Mouse (Mus musculus) fibroblast of lung, adult 2 months (primary cell): ENCODE results near the gene Tpk1.
A peak's percentile ranks its signal among the peaks of the same experiment; 100 is the strongest.
"Not testable (repeated sequence)": the region's sequence is repeated elsewhere in the genome, so short reads cannot be mapped to it uniquely, and the experiment has no call there.

Source experiments
- DNase-seq: peaks from one replicate; pipeline ENCODE4 v3.0.0-alpha.2; 2011; ENCODE audit warnings: low read depth

Gene Tpk1

GRCm38 (mm10) chr6:43522046-43522445 lies 144.0 kb downstream of the Tpk1 start:
- DNase-seq: no peak

- DNase-seq: no peak
These were observed 145.9 kb downstream of the Tpk1 start for GRCm38 (mm10) chr6:43520218-43520617.

- no peak for DNase-seq
These were observed 147.7 kb downstream of the Tpk1 start for GRCm38 (mm10) chr6:43518378-43518777.

GRCm38 (mm10) chr6:43517316-43517655 lies 148.8 kb downstream of the Tpk1 start:
- no peak for DNase-seq

- DNase-seq: no peak
These were observed 149.3 kb downstream of the Tpk1 start for GRCm38 (mm10) chr6:43516593-43517315.

GRCm38 (mm10) chr6:43506686-43507385 lies 159.2 kb downstream of the Tpk1 start:
- not testable (repeated sequence) for DNase-seq

GRCm38 (mm10) chr6:43504609-43505230 lies 161.4 kb downstream of the Tpk1 start:
- DNase-seq: no peak

GRCm38 (mm10) chr6:43492367-43492766 lies 173.7 kb downstream of the Tpk1 start:
- peak; percentile 30 for DNase-seq

GRCm38 (mm10) chr6:43486691-43487090 lies 179.4 kb downstream of the Tpk1 start:
- DNase-seq: no peak

- no peak for DNase-seq
These were observed 185.4 kb downstream of the Tpk1 start for GRCm38 (mm10) chr6:43480687-43481086.

- no peak for DNase-seq
These were observed 187.3 kb downstream of the Tpk1 start for GRCm38 (mm10) chr6:43478810-43479209.

- DNase-seq: no peak
These were observed 189.7 kb downstream of the Tpk1 start for GRCm38 (mm10) chr6:43476406-43476805.

- no peak for DNase-seq
These were observed 190.2 kb downstream of the Tpk1 start for GRCm38 (mm10) chr6:43475921-43476320.

- DNase-seq: peak; percentile 6
These were observed 194.5 kb downstream of the Tpk1 start for GRCm38 (mm10) chr6:43471556-43471955.

GRCm38 (mm10) chr6:43468821-43469594 lies 197.1 kb downstream of the Tpk1 start:
- no peak for DNase-seq

- no peak for DNase-seq
These were observed 203.2 kb downstream of the Tpk1 start for GRCm38 (mm10) chr6:43462849-43463369.

GRCm38 (mm10) chr6:43462189-43462848 lies 203.8 kb downstream of the Tpk1 start:
- DNase-seq: no peak

- no peak for DNase-seq
These were observed 207.0 kb downstream of the Tpk1 start for GRCm38 (mm10) chr6:43459082-43459481.

- DNase-seq: no peak
These were observed 208.1 kb downstream of the Tpk1 start for GRCm38 (mm10) chr6:43457989-43458388.

- no peak for DNase-seq
These were observed 216.6 kb downstream of the Tpk1 start for GRCm38 (mm10) chr6:43449498-43449897.

GRCm38 (mm10) chr6:43445856-43446255 lies 220.2 kb downstream of the Tpk1 start:
- no peak for DNase-seq

GRCm38 (mm10) chr6:43442191-43442590 lies 223.9 kb downstream of the Tpk1 start:
- no peak for DNase-seq
